Mouse (Mus musculus) skeletal muscle tissue, adult 2 months (tissue): ENCODE measurements at regions not wholly inside any gene's neighbourhood (a gene's known extent, or its start where the extent isn't known, plus 50 kb on each side); places are given as distances from the start of the nearest gene placed in this dataset.

Experiments used
- DNase-seq: peaks from one replicate; pipeline ENCODE4 v3.0.0-alpha.2; 2012; ENCODE audit warnings: low read depth, low spot score

DNA sequence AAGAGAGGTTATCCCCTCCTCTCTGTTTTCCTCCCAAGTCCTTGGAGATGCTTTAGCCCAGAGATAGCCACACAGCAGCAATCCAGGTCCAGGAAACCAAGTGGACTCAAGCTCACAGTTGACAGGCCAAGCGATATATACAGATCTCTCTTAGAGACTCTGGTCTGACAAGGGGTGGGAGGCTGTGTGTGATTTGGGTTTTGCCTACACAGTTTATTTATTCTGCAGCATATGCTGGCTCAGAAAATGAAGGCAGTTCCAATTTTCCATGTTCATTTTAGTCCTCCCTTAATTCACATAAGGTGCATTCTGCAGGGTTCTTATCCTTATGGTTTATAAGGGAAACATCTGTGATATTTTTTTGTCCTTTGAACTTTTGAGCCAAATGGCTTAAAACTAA, 595.0 kb upstream of the Apob start:
- DNase-seq: no peak

DNA sequence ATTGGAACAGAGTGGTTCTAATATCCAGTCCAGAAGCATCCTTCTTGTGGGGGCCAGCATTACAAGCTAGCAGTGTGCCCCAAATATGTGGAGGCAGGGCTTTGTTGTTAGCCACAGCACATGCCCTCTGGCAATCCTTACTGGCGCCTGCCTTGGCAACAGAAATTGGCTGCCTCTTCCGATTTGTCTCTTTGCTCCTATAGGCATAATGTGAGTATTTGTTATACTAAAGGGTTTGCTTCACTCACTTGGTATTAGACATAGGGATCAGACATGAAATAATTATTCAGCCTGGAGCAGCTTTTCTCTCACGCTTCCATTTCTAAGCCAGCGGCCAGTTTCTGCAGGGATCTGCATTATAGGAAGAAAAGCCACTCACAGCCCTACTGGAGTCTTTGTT, 573.6 kb upstream of the Apob start:
- DNase-seq: no peak

- DNase-seq: no peak
These were observed 565.6 kb upstream of the Apob start for GRCm38 (mm10) chr12:7411810-7412209.

- DNase-seq: no peak
These were observed 557.2 kb upstream of the Apob start for GRCm38 (mm10) chr12:7420276-7420675.

- DNase-seq: no peak
These were observed 555.5 kb upstream of the Apob start for GRCm38 (mm10) chr12:7421826-7422540.

DNA sequence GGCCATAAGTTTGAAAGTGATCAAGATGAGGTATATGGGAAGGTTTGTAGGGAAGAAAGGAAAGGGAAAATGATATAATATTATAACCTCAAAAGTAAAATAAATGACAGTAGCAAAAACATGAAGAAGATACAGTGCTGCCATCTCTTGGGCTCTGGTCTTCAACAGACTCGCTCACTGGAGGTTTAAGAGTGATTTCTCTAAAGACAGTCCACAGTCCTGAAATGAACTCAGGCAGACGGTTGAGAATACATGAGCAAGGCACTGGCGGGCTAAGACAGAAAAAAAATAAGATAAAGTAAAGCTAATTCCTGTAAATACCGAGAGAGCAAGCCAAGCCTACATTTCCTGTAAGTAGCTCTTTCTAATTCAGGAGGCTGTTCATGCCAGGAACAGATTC, 546.5 kb upstream of the Apob start:
- DNase-seq: no peak

DNA sequence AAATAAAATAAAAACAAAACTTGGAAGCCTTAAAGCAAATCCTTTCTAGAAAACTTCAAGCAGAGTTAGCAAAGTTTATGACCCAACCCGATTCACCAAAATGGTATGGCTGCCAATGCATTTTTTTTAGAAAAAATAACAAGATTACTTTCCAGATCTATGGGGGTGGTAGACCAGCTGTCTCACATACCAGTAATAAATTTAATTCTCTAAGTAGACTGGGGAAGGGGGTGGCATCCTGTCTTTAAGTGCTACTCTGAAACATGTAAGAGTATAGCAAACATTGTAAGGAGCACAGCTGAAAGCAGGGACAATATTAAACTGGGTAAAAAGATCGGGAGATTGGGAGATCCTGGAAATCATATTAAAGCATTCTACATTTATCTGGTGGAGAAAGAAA, 532.2 kb upstream of the Apob start:
- no peak for DNase-seq

GRCm38 (mm10) chr12:7450506-7450905, 526.9 kb upstream of the Apob start:
- DNase-seq: no peak

GRCm38 (mm10) chr12:7457036-7457435, 520.4 kb upstream of the Apob start:
- no peak for DNase-seq

GRCm38 (mm10) chr12:7457544-7457943, 519.9 kb upstream of the Apob start:
- DNase-seq: no peak

DNA sequence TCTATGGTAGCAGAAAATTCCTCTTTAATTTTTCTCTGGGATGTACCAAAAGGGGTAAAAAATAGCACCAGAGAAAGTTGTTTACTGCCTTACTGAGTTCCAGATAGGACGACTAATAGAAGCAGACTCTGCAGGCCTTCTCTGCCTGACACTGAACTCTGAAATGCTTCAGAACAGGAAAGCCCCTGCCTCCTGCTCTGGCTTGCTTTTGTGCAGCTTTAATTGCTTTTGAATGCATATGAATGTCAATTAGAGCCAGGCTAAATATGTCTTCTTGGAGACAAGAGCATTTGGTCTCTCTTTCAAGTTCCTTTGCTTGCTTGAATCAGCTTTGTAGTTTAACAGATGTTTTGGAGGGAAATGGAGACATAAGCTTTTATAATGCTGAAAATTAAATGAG, 512.5 kb upstream of the Apob start:
- no peak for DNase-seq

DNA sequence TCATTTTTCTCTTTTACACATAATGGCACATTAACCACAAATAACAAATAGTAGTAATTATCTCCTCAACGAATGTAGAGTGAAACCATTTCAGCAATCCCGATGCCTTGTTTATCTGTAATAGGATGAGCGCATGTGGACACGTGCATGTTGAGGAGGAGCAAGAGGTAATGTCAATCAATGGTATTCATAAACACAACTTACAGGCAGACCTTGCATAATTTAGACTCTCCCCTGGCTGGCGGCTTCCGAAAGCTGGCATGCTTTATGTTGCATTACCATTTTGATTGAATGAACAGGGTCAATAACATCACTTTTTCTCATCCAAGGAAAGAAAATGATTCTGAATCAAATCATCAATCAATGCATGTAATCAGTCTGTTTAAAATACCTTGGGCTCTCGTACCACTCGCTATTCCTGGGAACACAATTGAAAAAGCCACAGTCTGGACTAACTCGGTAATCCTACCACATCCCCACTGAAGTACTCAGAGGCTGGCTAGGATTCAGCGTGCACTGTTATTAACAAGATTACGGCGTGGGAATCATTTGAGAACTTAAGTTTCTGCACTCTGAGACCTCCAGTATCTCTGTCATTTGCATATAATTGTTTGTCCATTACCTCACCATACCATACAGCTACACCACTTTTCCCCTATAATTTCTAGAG, 464.7 kb upstream of the Apob start:
- no peak for DNase-seq

- DNase-seq: no peak
These were observed 440.1 kb upstream of the Apob start for GRCm38 (mm10) chr12:7537389-7537788.

GRCm38 (mm10) chr12:7543281-7543981, 434.0 kb upstream of the Apob start:
- no peak for DNase-seq

GRCm38 (mm10) chr12:7548759-7549158, 428.7 kb upstream of the Apob start:
- no peak for DNase-seq

DNA sequence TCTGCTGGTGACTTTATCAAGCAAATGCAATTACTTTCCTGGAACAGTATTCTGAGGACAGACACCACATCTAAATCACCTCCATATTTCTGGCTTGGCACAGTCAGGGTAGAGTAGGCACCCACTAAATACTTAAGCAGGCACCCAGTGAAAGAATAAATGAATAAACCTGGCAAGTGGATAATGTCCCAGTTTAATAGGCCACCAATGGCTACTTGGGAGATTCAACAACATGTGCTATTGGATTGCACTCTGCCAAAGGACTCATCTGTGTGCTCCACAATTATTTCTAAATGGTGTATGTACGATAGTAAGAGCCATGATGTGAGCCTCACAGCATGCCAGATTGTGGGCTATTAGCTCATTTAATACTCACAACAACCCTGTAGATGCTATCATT, 417.2 kb upstream of the Apob start:
- DNase-seq: no peak

DNA sequence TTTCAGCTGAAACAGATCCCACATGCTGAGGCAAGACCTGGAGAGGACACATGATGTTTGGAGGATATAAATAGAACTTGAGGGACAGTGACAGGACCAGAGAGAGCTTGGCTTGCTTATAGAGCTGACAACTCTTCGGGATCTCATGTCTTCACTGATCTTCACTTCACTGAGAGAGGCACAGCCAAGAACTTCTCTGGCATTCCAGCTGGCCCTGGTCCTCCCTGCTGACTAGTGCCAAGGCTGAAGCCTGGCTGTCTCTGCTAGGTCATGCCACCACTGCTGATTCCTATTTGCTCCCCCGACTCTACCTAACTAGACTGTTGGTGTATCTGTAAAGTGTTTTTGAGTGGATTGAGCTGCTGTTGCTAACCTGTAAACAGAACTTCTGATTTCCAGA, 401.4 kb upstream of the Apob start:
- peak; percentile 17 for DNase-seq

GRCm38 (mm10) chr12:7587501-7587900, 389.9 kb upstream of the Apob start:
- no peak for DNase-seq

GRCm38 (mm10) chr12:7611272-7612092, 366.0 kb upstream of the Apob start:
- DNase-seq: no peak

GRCm38 (mm10) chr12:7636417-7637175, 340.9 kb upstream of the Apob start:
- peak; percentile 39 for DNase-seq

DNA sequence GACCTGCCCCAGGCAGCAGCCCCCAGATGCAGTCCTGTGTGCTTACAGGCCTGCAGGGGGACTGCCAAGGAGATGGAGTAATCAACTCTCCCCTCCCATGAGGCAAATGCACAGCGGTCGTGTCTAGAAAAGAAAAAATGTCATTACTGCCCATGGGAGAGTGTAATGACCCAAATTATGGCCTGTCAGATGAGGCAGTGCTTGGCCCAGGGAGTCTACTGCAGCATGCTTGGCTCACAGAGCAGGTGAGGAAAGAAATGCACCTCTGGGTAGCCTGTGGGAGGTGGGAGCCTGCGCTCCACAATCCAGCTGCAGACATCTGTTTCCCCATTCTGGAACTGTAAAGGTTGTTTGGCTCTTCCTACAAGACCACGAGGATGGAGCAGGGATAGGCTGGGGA, 339.8 kb upstream of the Apob start:
- no peak for DNase-seq
